Mouse (Mus musculus) heart, adult 2 months (tissue): Measurements from ENCODE around the gene 1810065E05Rik.

Source experiments
- CTCF ChIP-seq: fragments of 200-600 bp; IDR thresholded peaks from 2 replicates; pipeline ENCODE4 v1.8.1; 2022; ENCODE audit warnings: antibody characterized with exemption, mild to moderate bottlenecking, moderate library complexity
- EP300 ChIP-seq: fragments of 200-500 bp; IDR thresholded peaks from 2 replicates; pipeline ENCODE4 v1.6.1; 2011; ENCODE audit warnings: low read depth, low read length, control low read depth; ENCODE audit not compliant: insufficient read depth
- POLR2A ChIP-seq: fragments of 200-500 bp; IDR thresholded peaks from 2 replicates; pipeline ENCODE4 v1.6.1; 2011; ENCODE audit warnings: mild to moderate bottlenecking, low read depth, low read length, control low read depth; ENCODE audit not compliant: insufficient read depth

DNA sequence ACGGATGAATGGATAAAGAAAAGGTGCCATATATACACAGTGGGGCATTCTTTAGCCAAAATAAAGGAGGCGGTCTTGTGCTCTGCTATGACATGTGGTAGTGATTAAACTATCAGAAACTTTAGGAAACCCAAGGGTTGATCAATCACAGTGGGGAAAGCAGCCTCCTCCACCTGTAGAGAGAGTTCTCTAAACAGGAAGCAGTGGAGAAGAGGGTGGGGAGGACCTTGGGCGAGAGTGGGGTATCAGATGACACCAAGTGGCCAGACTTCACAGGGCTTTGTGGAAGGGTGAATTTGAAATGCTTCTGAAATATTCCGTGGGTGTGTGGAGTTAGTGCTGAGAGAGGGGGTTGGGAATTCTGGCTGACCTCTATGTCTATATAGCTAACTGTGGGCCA lies 32.7 kb downstream of the 1810065E05Rik start:
- TF ChIP-seq POLR2A = no peak
- TF ChIP-seq CTCF = no peak
- TF ChIP-seq EP300 = no peak
